Mouse (Mus musculus): ENCODE results near the gene Proca1. TPM values are rescaled to one million over a fixed set of nuclear protein-coding genes. Genes with fewer than 3 reads are reported as not detected.

Proca1 gene
- total and polyA plus RNA-seq, 2 experiments from 2014 or later = 1.9 to 5.8 TPM

GRCm38 (mm10) chr11:78202372-78202771 lies 9.2 kb downstream of the Proca1 start:
- Histone ChIP-seq H3K4me1 (ENCODE audit: insufficient read depth, low read length) (no peaks in the 10 kb centered on the region), H3K27me3 (ENCODE audit: insufficient read depth, low read length) (no peaks in the 10 kb centered on the region), H3K9me3 (ENCODE audit: low read length) (no peaks in the 10 kb centered on the region), H3K36me3 (ENCODE audit: insufficient read depth, low read length) (peaks cover 15% of the 10 kb centered on the region), H3K9ac (replicated peaks; ENCODE audit: low read length) (no peak overlapping the region), H3K4me3 (ENCODE audit: low read length) (no peak overlapping the region), H3K4me2 (ENCODE audit: low read depth, low read length) (no peak overlapping the region), H3K27ac (no peak overlapping the region)
- no peak for TF ChIP-seq CTCF (IDR thresholded peaks at IDR 0.05; ENCODE audit: low read depth)
- ATAC-seq (no peak), DNase-seq (ENCODE audit: low spot score) (no peak)
- 96% methylated on average over 3 of the region's 3 CpGs for WGBS

GRCm38 (mm10) chr11:78204287-78204686 lies 11.1 kb downstream of the Proca1 start:
- ATAC-seq (no peak), DNase-seq (ENCODE audit: low spot score) (no peak)
- Histone ChIP-seq H3K4me3 (ENCODE audit: low read length) (no peak overlapping the region), H3K36me3 (ENCODE audit: insufficient read depth, low read length) (peaks cover 34% of the 10 kb centered on the region), H3K4me1 (ENCODE audit: insufficient read depth, low read length) (no peaks in the 10 kb centered on the region), H3K27ac (peak overlapping the region; percentile 41; the same call in 1 of the 2 replicates), H3K4me2 (ENCODE audit: low read depth, low read length) (no peak overlapping the region), H3K9ac (replicated peaks; ENCODE audit: low read length) (no peak overlapping the region), H3K27me3 (ENCODE audit: insufficient read depth, low read length) (no peaks in the 10 kb centered on the region), H3K9me3 (ENCODE audit: low read length) (no peaks in the 10 kb centered on the region)
- WGBS = 68% methylated on average over 6 of the region's 6 CpGs
- no peak for TF ChIP-seq CTCF (IDR thresholded peaks at IDR 0.05; ENCODE audit: low read depth)

GRCm38 (mm10) chr11:78205361-78206206 lies 12.4 kb downstream of the Proca1 start:
- Histone ChIP-seq H3K27me3 (ENCODE audit: insufficient read depth, low read length) (no peaks in the 10 kb centered on the region), H3K36me3 (ENCODE audit: insufficient read depth, low read length) (peaks cover 47% of the 10 kb centered on the region), H3K9ac (replicated peaks; ENCODE audit: low read length) (no peak overlapping the region), H3K4me1 (ENCODE audit: insufficient read depth, low read length) (no peaks in the 10 kb centered on the region), H3K9me3 (ENCODE audit: low read length) (no peaks in the 10 kb centered on the region), H3K27ac (peak overlapping the region; percentile 41; the same call in 1 of the 2 replicates), H3K4me3 (ENCODE audit: low read length) (no peak overlapping the region), H3K4me2 (ENCODE audit: low read depth, low read length) (no peak overlapping the region)
- DNase-seq (ENCODE audit: low spot score) (no peak), ATAC-seq (peak; percentile 30; the same call in 1 of the 2 replicates)
- WGBS = 52% methylated on average over 13 of the region's 13 CpGs
- no peak for TF ChIP-seq CTCF (IDR thresholded peaks at IDR 0.05; ENCODE audit: low read depth)

- ATAC-seq (no peak), DNase-seq (ENCODE audit: low spot score) (no peak)
- Histone ChIP-seq H3K36me3 (ENCODE audit: insufficient read depth, low read length) (peaks cover 61% of the 10 kb centered on the region), H3K9ac (replicated peaks; ENCODE audit: low read length) (no peak overlapping the region), H3K9me3 (ENCODE audit: low read length) (no peaks in the 10 kb centered on the region), H3K27ac (no peak overlapping the region), H3K27me3 (ENCODE audit: insufficient read depth, low read length) (no peaks in the 10 kb centered on the region), H3K4me3 (ENCODE audit: low read length) (no peak overlapping the region), H3K4me2 (ENCODE audit: low read depth, low read length) (no peak overlapping the region), H3K4me1 (ENCODE audit: insufficient read depth, low read length) (no peaks in the 10 kb centered on the region)
- WGBS = 66% methylated on average over 7 of the region's 7 CpGs
- TF ChIP-seq CTCF (IDR thresholded peaks at IDR 0.05; ENCODE audit: low read depth) = no peak
Measured at GRCm38 (mm10) chr11:78207190-78207589, 14.0 kb downstream of the Proca1 start.

- no peaks in the 10 kb centered on the region for H3K9me3 ChIP-seq (ENCODE audit: low read length)
- H3K27ac ChIP-seq = no peak overlapping the region
- peaks cover 80% of the 10 kb centered on the region for H3K36me3 ChIP-seq (ENCODE audit: insufficient read depth, low read length)
- H3K4me1 ChIP-seq (ENCODE audit: insufficient read depth, low read length) = no peaks in the 10 kb centered on the region
- no peak overlapping the region for H3K9ac ChIP-seq (replicated peaks; ENCODE audit: low read length)
- H3K27me3 ChIP-seq (ENCODE audit: insufficient read depth, low read length) = no peaks in the 10 kb centered on the region
- no peak for ATAC-seq
- DNase-seq (ENCODE audit: low spot score) = no peak
- 97% methylated on average over 6 of the region's 6 CpGs for WGBS
- no peak overlapping the region for H3K4me2 ChIP-seq (ENCODE audit: low read depth, low read length)
- no peak for TF ChIP-seq CTCF (IDR thresholded peaks at IDR 0.05; ENCODE audit: low read depth)
- no peak overlapping the region for H3K4me3 ChIP-seq (ENCODE audit: low read length)
Measured at GRCm38 (mm10) chr11:78209886-78210285, 16.7 kb downstream of the Proca1 start.

- ATAC-seq = no peak
- 75% methylated on average over 7 of the region's 7 CpGs for WGBS
- TF ChIP-seq CTCF (IDR thresholded peaks at IDR 0.05; ENCODE audit: low read depth) = no peak
Measured at GRCm38 (mm10) chr11:78210615-78211014, 17.4 kb downstream of the Proca1 start.

GRCm38 (mm10) chr11:78211513-78211912 lies 18.3 kb downstream of the Proca1 start:
- Histone ChIP-seq H3K4me3 (ENCODE audit: low read length) (no peak overlapping the region), H3K9me3 (ENCODE audit: low read length) (no peaks in the 10 kb centered on the region), H3K4me2 (ENCODE audit: low read depth, low read length) (no peak overlapping the region), H3K9ac (replicated peaks; ENCODE audit: low read length) (no peak overlapping the region), H3K36me3 (ENCODE audit: insufficient read depth, low read length) (peaks cover 78% of the 10 kb centered on the region), H3K27ac (no peak overlapping the region), H3K27me3 (ENCODE audit: insufficient read depth, low read length) (no peaks in the 10 kb centered on the region), H3K4me1 (ENCODE audit: insufficient read depth, low read length) (no peaks in the 10 kb centered on the region)
- no peak for TF ChIP-seq CTCF (IDR thresholded peaks at IDR 0.05; ENCODE audit: low read depth)
- DNase-seq (ENCODE audit: low spot score) = no peak
- WGBS = 91% methylated on average over 5 of the region's 5 CpGs
- ATAC-seq = no peak

More at GRCm38 (mm10) chr11:78210615-78211014, 17.4 kb downstream of the Proca1 start:
- no peak overlapping the region for H3K27ac ChIP-seq
- no peak overlapping the region for H3K4me2 ChIP-seq (ENCODE audit: low read depth, low read length)
- no peaks in the 10 kb centered on the region for H3K4me1 ChIP-seq (ENCODE audit: insufficient read depth, low read length)
- H3K36me3 ChIP-seq (ENCODE audit: insufficient read depth, low read length) = peaks cover 80% of the 10 kb centered on the region
- no peak overlapping the region for H3K4me3 ChIP-seq (ENCODE audit: low read length)
- no peak overlapping the region for H3K9ac ChIP-seq (replicated peaks; ENCODE audit: low read length)
- no peaks in the 10 kb centered on the region for H3K27me3 ChIP-seq (ENCODE audit: insufficient read depth, low read length)
- no peak for DNase-seq (ENCODE audit: low spot score)
- no peaks in the 10 kb centered on the region for H3K9me3 ChIP-seq (ENCODE audit: low read length)

Data from hindbrain, postnatal 0 days (tissue).